Mouse (Mus musculus) CH12.LX (cell line): Measurements from ENCODE around the gene Mfsd6l. TPM values are rescaled to one million over a fixed set of nuclear protein-coding genes. Genes with fewer than 3 reads are reported as not detected.

Source experiments
- DNase-seq: peaks from one replicate; pipeline ENCODE4 v3.0.0-alpha.2; 2013; ENCODE audit errors: extremely low read depth
- H3K27ac ChIP-seq: 2 replicates; pipeline ENCODE4 v1.5.1; 2012; ENCODE audit warnings: low read depth, mild to moderate bottlenecking, control low read depth, moderate library complexity; ENCODE audit not compliant: insufficient read depth
- H3K27me3 ChIP-seq: replicated peaks from 2 replicates; pipeline ENCODE3; 2012; ENCODE audit warnings: inconsistent platforms
- H3K36me3 ChIP-seq, 2 experiments: replicated peaks in 1 of 2; 2 replicates each; pipeline versions ENCODE3 to v1.6.1; 2012; ENCODE audit warnings: inconsistent platforms in 1 of 2, low read length in 1 of 2, mild to moderate bottlenecking in 1 of 2, mixed read lengths in 1 of 2, moderate library complexity in 1 of 2; ENCODE audit not compliant: control insufficient read depth in 1 of 2, insufficient read depth in 1 of 2
- H3K4me1 ChIP-seq, 2 experiments: 2 replicates each; pipeline ENCODE4 v1.6.1; 2012; ENCODE audit warnings: inconsistent platforms in 1 of 2, moderate library complexity in 1 of 2; ENCODE audit not compliant: insufficient read depth in 2 of 2, control insufficient read depth in 1 of 2
- H3K4me2 ChIP-seq: 2 replicates; pipeline ENCODE4 v1.6.1; 2012; ENCODE audit warnings: low read depth, mild to moderate bottlenecking, control low read depth; ENCODE audit not compliant: poor library complexity, insufficient read depth, severe bottlenecking
- H3K4me3 ChIP-seq, 3 experiments: fragments of 150-350 bp in 1 of 3; sonication (generic) in 1 of 3; replicated peaks in 1 of 3; 2 replicates each; pipeline versions ENCODE3 to v1.5.1; 2011 to 2012; ENCODE audit warnings: low read depth in 2 of 3, low read length in 2 of 3, mild to moderate bottlenecking in 2 of 3, moderate library complexity in 2 of 3, control low read depth in 1 of 3, improper control_type of control experiment in 1 of 3, inconsistent platforms in 1 of 3, mixed read lengths in 1 of 3; ENCODE audit not compliant: poor library complexity in 1 of 3
- H3K79me2 ChIP-seq: replicated peaks from 2 replicates; pipeline ENCODE4 v1.6.1; 2012; ENCODE audit warnings: mild to moderate bottlenecking, moderate library complexity; ENCODE audit not compliant: control insufficient read depth, poor library complexity, insufficient read depth, severe bottlenecking; ENCODE audit errors: extremely low read depth
- H3K9ac ChIP-seq: 2 replicates; pipeline ENCODE4 v1.6.1; 2012; ENCODE audit warnings: low read depth, mild to moderate bottlenecking, control low read depth, moderate library complexity; ENCODE audit not compliant: insufficient read depth
- H3K9me3 ChIP-seq: replicated peaks from 2 replicates; pipeline ENCODE3; 2012; ENCODE audit warnings: low read length, inconsistent platforms, mixed read lengths
- BHLHE40 ChIP-seq: IDR thresholded peaks from 2 replicates; pipeline ENCODE4 v1.6.1; 2011; ENCODE audit warnings: mild to moderate bottlenecking, low read depth, low read length, improper control_type of control experiment
- CHD1 ChIP-seq: IDR thresholded peaks from 2 replicates; pipeline ENCODE4 v1.6.1; 2012; ENCODE audit warnings: low read depth, low read length, improper control_type of control experiment, inconsistent platforms
- JUN ChIP-seq: IDR thresholded peaks from 2 replicates; pipeline ENCODE4 v1.6.1; 2011; ENCODE audit warnings: low read depth, mild to moderate bottlenecking, low read length, improper control_type of control experiment, moderate library complexity; ENCODE audit not compliant: insufficient read depth
- MAZ ChIP-seq: IDR thresholded peaks from 2 replicates; pipeline ENCODE4 v1.6.1; 2012; ENCODE audit warnings: low read depth, mild to moderate bottlenecking, inconsistent platforms, low read length, improper control_type of control experiment, moderate library complexity
- MEF2A ChIP-seq: IDR thresholded peaks from 2 replicates; pipeline ENCODE4 v1.6.1; 2014; ENCODE audit warnings: low read depth, mild to moderate bottlenecking, inconsistent platforms, low read length, improper control_type of control experiment, borderline replicate concordance
- NELFE ChIP-seq: IDR thresholded peaks from 2 replicates; pipeline ENCODE4 v1.6.1; 2011; ENCODE audit warnings: low read depth, low read length, improper control_type of control experiment
- NRF1 ChIP-seq: IDR thresholded peaks from 2 replicates; pipeline ENCODE4 v1.6.1; 2014; ENCODE audit warnings: low read depth, mild to moderate bottlenecking, inconsistent platforms, low read length, improper control_type of control experiment, moderate library complexity
- TBP ChIP-seq: conservative IDR thresholded peaks from 2 replicates; pipeline ENCODE4 v1.6.1; 2011; ENCODE audit warnings: low read depth, low read length, improper control_type of control experiment
- USF1 ChIP-seq: IDR thresholded peaks from 2 replicates; pipeline ENCODE4 v1.6.1; 2014; ENCODE audit warnings: low read depth, mild to moderate bottlenecking, inconsistent platforms, low read length, improper control_type of control experiment
- ZNF384 ChIP-seq: IDR thresholded peaks from 2 replicates; pipeline ENCODE4 v1.6.1; 2012; ENCODE audit warnings: low read depth, low read length, improper control_type of control experiment, inconsistent platforms
- dilution Hi-C: fragments of 300-500 bp; cut with MboI; formaldehyde crosslinking; loops from 2 replicates; pipeline ENCODE4 v1.14.3; 2020; ENCODE audit warnings: low sequenced_read_pairs; ENCODE audit not compliant: extremely low pct_unique_long_range_greater_than_20kb, extremely low pct_ligation_motif_present
- in situ Hi-C: fragments of 300-500 bp; cut with MboI; formaldehyde crosslinking; loops from 3 replicates; pipeline ENCODE4 v1.14.3; 2019; ENCODE audit warnings: low sequenced_read_pairs, low pct_ligation_motif_present, low pct_unique_long_range_greater_than_20kb, mixed read lengths
- polyA plus RNA-seq: library from polyadenylated mRNA; unstranded; fragments of >175 nt; gene quantifications from 2 replicates; pipeline ENCODE4 v1.2.1, GENCODE M21; 2012; ENCODE audit warnings: low read depth; ENCODE audit not compliant: insufficient read length
- total RNA-seq, 2 experiments: library from RNA; depleted of rRNA; stranded (reverse); fragments of 300-350 nt in 1 of 2; fragments of >200 nt in 1 of 2; gene quantifications; 2 replicates each; pipeline ENCODE4 v1.2.3; 2012 to 2014

The Mfsd6l gene
- total and polyA plus RNA-seq, 3 experiments = 4.0 to 6.4 (median 4.2) TPM

- H3K79me2 ChIP-seq = no peaks in the 10 kb centered on the region
- H3K27me3 ChIP-seq = peaks cover 20% of the 10 kb centered on the region
- H3K36me3 ChIP-seq = no peaks in the 10 kb centered on the region
- no peaks in the 10 kb centered on the region for H3K9me3 ChIP-seq
- in situ Hi-C loops (no loop called here), dilution Hi-C loops (no loop called here)
- H3K27ac ChIP-seq = no peak overlapping the region
- H3K9ac ChIP-seq = no peak overlapping the region
- no peak overlapping the region for H3K4me3 ChIP-seq
- no peak overlapping the region for H3K4me2 ChIP-seq
- no peak for TF ChIP-seq ZNF384
- no peak for TF ChIP-seq CHD1
- TF ChIP-seq JUN = no peak
- no peak for DNase-seq
- no peaks in the 10 kb centered on the region for H3K4me1 ChIP-seq
These were observed 35.7 kb downstream of the Mfsd6l start for GRCm38 (mm10) chr11:68591708-68592107.

GRCm38 (mm10) chr11:68593247-68593646 lies 37.3 kb downstream of the Mfsd6l start:
- DNase-seq = no peak
- no peak for TF ChIP-seq MEF2A
- Histone ChIP-seq H3K79me2 (no peaks in the 10 kb centered on the region), H3K4me2 (no peak overlapping the region), H3K27ac (no peak overlapping the region), H3K27me3 (peaks cover 17% of the 10 kb centered on the region), H3K4me1 (peaks cover 3 to 4% of the 10 kb centered on the region in 2 experiments; a peak in 2 of 4 replicates), H3K9ac (no peak overlapping the region), H3K4me3 (no peak overlapping the region), H3K36me3 (no peaks in the 10 kb centered on the region), H3K9me3 (no peaks in the 10 kb centered on the region)
- in situ Hi-C loops = no loop called here
- dilution Hi-C loops = no loop called here

GRCm38 (mm10) chr11:68597912-68598311 lies 41.9 kb downstream of the Mfsd6l start:
- DNase-seq = no peak
- dilution Hi-C loops = no loop called here

GRCm38 (mm10) chr11:68600551-68601021 lies 44.6 kb downstream of the Mfsd6l start:
- no peak overlapping the region for H3K27ac ChIP-seq
- H3K9ac ChIP-seq = no peak overlapping the region
- in situ Hi-C loops (no loop called here), dilution Hi-C loops (no loop called here)
- no peak overlapping the region for H3K4me3 ChIP-seq
- no peak for TF ChIP-seq NELFE
- TF ChIP-seq NRF1 = no peak
- TF ChIP-seq MAZ = no peak
- no peak for TF ChIP-seq TBP
- no peak for TF ChIP-seq USF1
- H3K79me2 ChIP-seq = no peaks in the 10 kb centered on the region
- H3K9me3 ChIP-seq = no peaks in the 10 kb centered on the region
- H3K36me3 ChIP-seq = no peaks in the 10 kb centered on the region
- no peak for DNase-seq
- H3K27me3 ChIP-seq = no peaks in the 10 kb centered on the region
- no peak overlapping the region for H3K4me2 ChIP-seq
- peaks cover 6 to 24% of the 10 kb centered on the region in 2 experiments; a peak in 3 of 4 replicates for H3K4me1 ChIP-seq

More at GRCm38 (mm10) chr11:68597912-68598311, 41.9 kb downstream of the Mfsd6l start:
- H3K9me3 ChIP-seq = no peaks in the 10 kb centered on the region
- no peak overlapping the region for H3K4me3 ChIP-seq
- no peak overlapping the region for H3K27ac ChIP-seq
- H3K9ac ChIP-seq = no peak overlapping the region
- no peak overlapping the region for H3K4me2 ChIP-seq
- H3K36me3 ChIP-seq = no peaks in the 10 kb centered on the region
- no peaks in the 10 kb centered on the region for H3K27me3 ChIP-seq
- peaks cover 6 to 24% of the 10 kb centered on the region in 2 experiments; a peak in 3 of 4 replicates for H3K4me1 ChIP-seq
- in situ Hi-C loops = no loop called here
- no peak for TF ChIP-seq BHLHE40
- H3K79me2 ChIP-seq = no peaks in the 10 kb centered on the region
